ENCODE assay signal across 10 mouse cellular contexts in genomic region chr9:32494891-32495642, GRCm38 (mm10). TPM values are rescaled to one million over a fixed set of nuclear protein-coding genes. Genes with fewer than 3 reads are reported as not detected.
A peak's percentile ranks its signal among the peaks of the same experiment; 100 is the strongest.
DNase-seq lines count a peak whose midpoint lies in the region; ATAC-seq and TF ChIP-seq lines count a peak whose summit lies in the region.
"Had no signal": no experiment of that assay in that cellular context is flagged by ENCODE, and none has a peak within 500 bp of the region (broad histone marks: within the 10 kb centered on the region; RNA-seq: fewer than 3 reads in every experiment).

No protein-coding gene starts in this region.

- WGBS in kidney, embryonic 14.5 days, result 17% methylated on average over 8 of the region's 8 CpGs
- 3% methylated on average over 8 of the region's 8 CpGs for WGBS in limb, embryonic 11.5 days

- H3K9me3 ChIP-seq in kidney, embryonic 14.5 days (ENCODE audit: control insufficient read depth, low read length), result no peaks in the 10 kb centered on the region
- H3K9me3 ChIP-seq in limb, embryonic 11.5 days (ENCODE audit: control insufficient read depth, low read length), result no peaks in the 10 kb centered on the region

- ATAC-seq in kidney, embryonic 14.5 days (ENCODE audit: low FRiP score, low TSS enrichment), result peak; percentile 83
- ATAC-seq in activated CD4-positive, CD25-positive, alpha-beta regulatory T cell, adult 4 months, result peak; percentile 13
- ATAC-seq in limb, embryonic 11.5 days (ENCODE audit: insufficient number of reproducible peaks, low FRiP score, low TSS enrichment, low read depth), result peak; percentile 92
- ATAC-seq in monocyte, adult 5-6 weeks (replicated peaks; ENCODE audit: insufficient number of reproducible peaks, low FRiP score, low TSS enrichment, poor library complexity, severe bottlenecking), result no peak
- ATAC-seq: lung, postnatal 0 days had no signal

- no peaks in the 10 kb centered on the region for H3K27me3 ChIP-seq in kidney, embryonic 14.5 days (ENCODE audit: control insufficient read depth, insufficient read depth, low read length)
- H3K27me3 ChIP-seq in limb, embryonic 11.5 days (ENCODE audit: control insufficient read depth, insufficient read depth, low read length), result no peaks in the 10 kb centered on the region

- H3K4me3 ChIP-seq in kidney, embryonic 14.5 days (ENCODE audit: low read length), result no peak overlapping the region
- H3K4me3 ChIP-seq in limb, embryonic 11.5 days (ENCODE audit: low read depth, low read length), result no peak overlapping the region
- H3K4me3 ChIP-seq in layer of hippocampus, adult 2 months, result no peak overlapping the region

- no peak overlapping the region for H3K9ac ChIP-seq in kidney, embryonic 14.5 days (ENCODE audit: low read depth, low read length)
- 0 out of 2 replicates have a peak overlapping the region, but pooled peaks have one; percentile 48 for H3K9ac ChIP-seq in limb, embryonic 11.5 days (ENCODE audit: low read length)

- peaks cover 21% of the 10 kb centered on the region for H3K4me1 ChIP-seq in kidney, embryonic 14.5 days (ENCODE audit: control insufficient read depth, insufficient read depth, low read length)
- H3K4me1 ChIP-seq in limb, embryonic 11.5 days (ENCODE audit: control insufficient read depth, insufficient read depth, low read length), result peaks cover 53% of the 10 kb centered on the region

- no peaks in the 10 kb centered on the region for H3K36me3 ChIP-seq in kidney, embryonic 14.5 days (ENCODE audit: control insufficient read depth, insufficient read depth, low read length)
- H3K36me3 ChIP-seq in limb, embryonic 11.5 days (ENCODE audit: control insufficient read depth, insufficient read depth, low read length), result no peaks in the 10 kb centered on the region

- no peak for TF ChIP-seq CTCF in layer of hippocampus, adult 2 months (conservative IDR thresholded peaks at IDR 0.05)

- peak overlapping the region; percentile 44; the same call in 1 of the 2 replicates for H3K27ac ChIP-seq in kidney, embryonic 14.5 days (ENCODE audit: low read depth, low read length)
- H3K27ac ChIP-seq in limb, embryonic 11.5 days (replicated peaks; ENCODE audit: low read depth, low read length), result peak overlapping the region; percentile 80
- H3K27ac ChIP-seq in layer of hippocampus, adult 2 months, result no peak overlapping the region

- H3K4me2 ChIP-seq in kidney, embryonic 14.5 days (replicated peaks; ENCODE audit: low read depth, low read length), result no peak overlapping the region
- peak overlapping the region; percentile 24; the same call in 1 of the 2 replicates for H3K4me2 ChIP-seq in limb, embryonic 11.5 days (ENCODE audit: low read depth, severe bottlenecking)

- no peak for DNase-seq in kidney, postnatal 14 days
- peak; percentile 23 for DNase-seq in CD4-positive helper T cell, adult 2 months (ENCODE audit: low read depth, low spot score)
- peak; percentile 74 for DNase-seq in limb, embryonic 11.5 days (ENCODE audit: low spot score)
- DNase-seq in urinary bladder, postnatal 14 days (ENCODE audit: low spot score), result no peak
- no peak for DNase-seq in layer of hippocampus, adult 2 months (ENCODE audit: low spot score in 2 of 2)
- DNase-seq: gastrocnemius, postnatal 36 days had no signal

RNA-seq across cellular contexts. Expression of gene Fli1, which starts 47.6 kb away (rescaled TPM):
- polyA plus RNA-seq in kidney, embryonic 14.5 days (2014; fragmentation: Nextera tagmentation; extraction: Ambion mirVana), result 24.0 and 27.3 TPM in 2 replicates
- polyA plus RNA-seq in activated CD4-positive, CD25-positive, alpha-beta regulatory T cell, adult 4 months (2017; shearing (Covaris generic)), result 100 to 1,000 TPM; 114 to 122 TPM
- polyA plus RNA-seq in limb, embryonic 11.5 days (2014; fragmentation: Nextera tagmentation; extraction: Ambion mirVana), result 62.2 and 68.3 TPM in 2 replicates
- total RNA-seq in layer of hippocampus, adult 2 months (2021), result 1 to 10 TPM; 4.0 to 4.3 TPM
- 94.4 to 137 TPM (median 98.0 TPM) in 3 replicates for total RNA-seq in monocyte, adult 5-6 weeks (2017)

Comparison
In these comparisons a context has a peak if more than half of its experiments do, and no peak if none do; other contexts are left out.
1. DNase-seq: peak in CD4-positive helper T cell, adult 2 months (single experiment) and limb, embryonic 11.5 days (single experiment); none in kidney, postnatal 14 days (single experiment), urinary bladder, postnatal 14 days (single experiment) and layer of hippocampus, adult 2 months (0 of 2).